Mouse (Mus musculus): Measurements from ENCODE around the gene Dnaaf5. TPM values are rescaled to one million over a fixed set of nuclear protein-coding genes. Genes with fewer than 3 reads are reported as not detected.

Gene Dnaaf5
- total and polyA plus RNA-seq, 2 experiments from 2014 or later: 2.2 to 16.3 TPM

- WGBS: 80% methylated on average over 4 of the region's 4 CpGs
- ATAC-seq: no peak
- no peak for DNase-seq (ENCODE audit: low spot score)
- Histone ChIP-seq H3K4me1 (ENCODE audit: insufficient read depth, low read length) (0 out of 2 replicates have a peak, but pooled peaks cover 2% of the 10 kb centered on the region), H3K36me3 (ENCODE audit: insufficient read depth, low read length) (no peaks in the 10 kb centered on the region), H3K27ac (no peak overlapping the region), H3K27me3 (ENCODE audit: insufficient read depth, low read length) (no peaks in the 10 kb centered on the region), H3K4me3 (ENCODE audit: low read length) (no peak overlapping the region), H3K4me2 (ENCODE audit: low read depth, low read length) (no peak overlapping the region), H3K9ac (replicated peaks; ENCODE audit: low read length) (no peak overlapping the region), H3K9me3 (ENCODE audit: low read length) (no peaks in the 10 kb centered on the region)
- TF ChIP-seq CTCF (IDR thresholded peaks at IDR 0.05; ENCODE audit: low read depth): no peak
Observed at GRCm38 (mm10) chr5:139114876-139115275, 35.1 kb upstream of the Dnaaf5 start.

- 92% methylated on average over 7 of the region's 7 CpGs for WGBS
- Histone ChIP-seq H3K4me2 (ENCODE audit: low read depth, low read length) (no peak overlapping the region), H3K4me1 (ENCODE audit: insufficient read depth, low read length) (0 out of 2 replicates have a peak, but pooled peaks cover 2% of the 10 kb centered on the region), H3K9ac (replicated peaks; ENCODE audit: low read length) (no peak overlapping the region), H3K36me3 (ENCODE audit: insufficient read depth, low read length) (no peaks in the 10 kb centered on the region), H3K4me3 (ENCODE audit: low read length) (no peak overlapping the region), H3K27ac (no peak overlapping the region), H3K27me3 (ENCODE audit: insufficient read depth, low read length) (no peaks in the 10 kb centered on the region), H3K9me3 (ENCODE audit: low read length) (no peaks in the 10 kb centered on the region)
- no peak for TF ChIP-seq CTCF (IDR thresholded peaks at IDR 0.05; ENCODE audit: low read depth)
- no peak for ATAC-seq
- DNase-seq (ENCODE audit: low spot score): no peak
Observed at GRCm38 (mm10) chr5:139115507-139115906, 34.5 kb upstream of the Dnaaf5 start.

- no peak for TF ChIP-seq CTCF (IDR thresholded peaks at IDR 0.05; ENCODE audit: low read depth)
- no peak for DNase-seq (ENCODE audit: low spot score)
- Histone ChIP-seq H3K9me3 (ENCODE audit: low read length) (no peaks in the 10 kb centered on the region), H3K27me3 (ENCODE audit: insufficient read depth, low read length) (no peaks in the 10 kb centered on the region), H3K4me1 (ENCODE audit: insufficient read depth, low read length) (no peaks in the 10 kb centered on the region), H3K9ac (replicated peaks; ENCODE audit: low read length) (no peak overlapping the region), H3K27ac (no peak overlapping the region), H3K4me3 (ENCODE audit: low read length) (no peak overlapping the region), H3K36me3 (ENCODE audit: insufficient read depth, low read length) (no peaks in the 10 kb centered on the region), H3K4me2 (ENCODE audit: low read depth, low read length) (no peak overlapping the region)
- 77% methylated on average over 5 of the region's 5 CpGs for WGBS
- ATAC-seq: no peak
Observed at GRCm38 (mm10) chr5:139118139-139118960, 31.7 kb upstream of the Dnaaf5 start.

DNA sequence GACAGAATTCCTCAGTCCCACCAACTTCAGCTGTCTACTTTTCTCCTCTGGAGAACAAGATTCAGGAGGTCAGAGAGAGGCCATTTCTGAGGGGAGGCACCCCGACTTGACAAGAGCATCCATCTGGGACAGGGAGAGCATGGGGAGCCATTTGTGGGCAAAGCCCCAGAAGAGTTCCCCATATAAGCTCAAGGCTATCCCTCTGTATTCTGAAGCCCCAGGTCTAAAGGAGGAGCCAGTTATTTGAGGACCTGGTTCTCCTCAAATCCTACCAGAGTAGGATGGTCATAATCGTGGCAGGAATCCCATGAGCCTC lies 31.1 kb upstream of the Dnaaf5 start:
- Histone ChIP-seq H3K9me3 (ENCODE audit: low read length) (no peaks in the 10 kb centered on the region), H3K4me3 (ENCODE audit: low read length) (no peak overlapping the region), H3K36me3 (ENCODE audit: insufficient read depth, low read length) (no peaks in the 10 kb centered on the region), H3K4me1 (ENCODE audit: insufficient read depth, low read length) (no peaks in the 10 kb centered on the region), H3K9ac (replicated peaks; ENCODE audit: low read length) (no peak overlapping the region), H3K27ac (no peak overlapping the region), H3K4me2 (ENCODE audit: low read depth, low read length) (no peak overlapping the region), H3K27me3 (ENCODE audit: insufficient read depth, low read length) (no peaks in the 10 kb centered on the region)
- ATAC-seq: no peak
- no peak for DNase-seq (ENCODE audit: low spot score)
- 78% methylated on average over 2 of the region's 2 CpGs for WGBS
- no peak for TF ChIP-seq CTCF (IDR thresholded peaks at IDR 0.05; ENCODE audit: low read depth)

DNA sequence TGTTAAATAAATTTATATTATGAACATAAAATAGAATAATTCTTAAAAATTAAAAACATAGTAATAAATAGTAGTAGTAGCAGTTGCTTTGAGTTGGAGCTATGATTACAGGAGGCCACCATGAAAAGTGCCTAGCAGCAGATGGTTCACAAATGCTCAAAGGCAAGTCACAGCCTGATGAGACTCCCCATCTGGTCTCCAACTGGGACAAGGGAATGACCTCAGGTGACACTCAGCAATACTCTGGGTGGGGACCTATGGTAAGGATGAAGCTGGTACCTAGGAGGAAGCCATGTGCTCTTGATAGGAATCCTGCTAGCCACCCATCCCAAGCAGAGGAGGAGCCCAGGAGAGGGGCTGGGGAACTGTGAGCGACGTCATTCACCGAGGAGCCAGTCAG lies 24.3 kb upstream of the Dnaaf5 start:
- Histone ChIP-seq H3K36me3 (ENCODE audit: insufficient read depth, low read length) (no peaks in the 10 kb centered on the region), H3K4me3 (ENCODE audit: low read length) (no peak overlapping the region), H3K9ac (replicated peaks; ENCODE audit: low read length) (no peak overlapping the region), H3K27ac (no peak overlapping the region), H3K9me3 (ENCODE audit: low read length) (no peaks in the 10 kb centered on the region), H3K4me2 (ENCODE audit: low read depth, low read length) (no peak overlapping the region), H3K4me1 (ENCODE audit: insufficient read depth, low read length) (0 out of 2 replicates have a peak, but pooled peaks cover 4% of the 10 kb centered on the region), H3K27me3 (ENCODE audit: insufficient read depth, low read length) (no peaks in the 10 kb centered on the region)
- DNase-seq (ENCODE audit: low spot score) (no peak), ATAC-seq (no peak)
- TF ChIP-seq CTCF (IDR thresholded peaks at IDR 0.05; ENCODE audit: low read depth): no peak
- whole genome bisulfite sequencing: 66% methylated on average over 3 of the region's 3 CpGs

GRCm38 (mm10) chr5:139128476-139129065 lies 21.5 kb upstream of the Dnaaf5 start:
- Histone ChIP-seq H3K27ac (peak overlapping the region; percentile 84; the same call in 1 of the 2 replicates), H3K9ac (replicated peaks; ENCODE audit: low read length) (peak overlapping the region; percentile 75), H3K36me3 (ENCODE audit: insufficient read depth, low read length) (no peaks in the 10 kb centered on the region), H3K9me3 (ENCODE audit: low read length) (no peaks in the 10 kb centered on the region), H3K4me1 (ENCODE audit: insufficient read depth, low read length) (0 out of 2 replicates have a peak, but pooled peaks cover 4% of the 10 kb centered on the region), H3K4me2 (ENCODE audit: low read depth, low read length) (peak overlapping the region; percentile 83), H3K4me3 (ENCODE audit: low read length) (peak overlapping the region; percentile 57), H3K27me3 (ENCODE audit: insufficient read depth, low read length) (no peaks in the 10 kb centered on the region)
- ATAC-seq (no peak), DNase-seq (ENCODE audit: low spot score) (peak; percentile 33)
- TF ChIP-seq CTCF (IDR thresholded peaks at IDR 0.05; ENCODE audit: low read depth): no peak
- WGBS: 33% methylated on average over 12 of the region's 12 CpGs

DNA sequence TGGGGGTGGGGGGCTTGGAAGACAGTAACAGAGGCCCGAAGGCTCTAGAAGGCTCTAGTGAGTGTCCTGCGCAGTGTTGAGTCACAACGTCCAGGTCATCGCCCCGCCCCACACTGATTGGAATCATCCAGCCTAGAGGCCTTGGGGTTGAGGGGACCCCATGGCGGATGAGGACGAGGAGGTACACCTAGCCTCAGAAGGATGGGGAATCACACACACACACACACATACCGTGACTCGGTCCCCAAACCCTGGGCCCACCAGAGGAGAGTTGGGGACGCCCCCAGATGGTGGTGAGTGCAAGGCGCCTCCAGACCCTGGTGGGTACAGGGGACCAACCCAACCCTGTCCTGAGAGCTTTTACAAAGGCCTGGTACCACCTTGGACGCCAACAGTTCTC lies 20.9 kb upstream of the Dnaaf5 start:
- 10% methylated on average over 12 of the region's 12 CpGs for WGBS
- DNase-seq (ENCODE audit: low spot score) (peak; percentile 50), ATAC-seq (peak; percentile 73)
- TF ChIP-seq CTCF (IDR thresholded peaks at IDR 0.05; ENCODE audit: low read depth): no peak
- Histone ChIP-seq H3K4me1 (ENCODE audit: insufficient read depth, low read length) (0 out of 2 replicates have a peak, but pooled peaks cover 4% of the 10 kb centered on the region), H3K27ac (peak overlapping the region; percentile 84), H3K36me3 (ENCODE audit: insufficient read depth, low read length) (no peaks in the 10 kb centered on the region), H3K9me3 (ENCODE audit: low read length) (no peaks in the 10 kb centered on the region), H3K27me3 (ENCODE audit: insufficient read depth, low read length) (no peaks in the 10 kb centered on the region), H3K4me3 (ENCODE audit: low read length) (peak overlapping the region; percentile 57), H3K4me2 (ENCODE audit: low read depth, low read length) (peak overlapping the region; percentile 83), H3K9ac (replicated peaks; ENCODE audit: low read length) (peak overlapping the region; percentile 75)
